8 mouse cellular contexts compared by ENCODE assay signal in genomic region chr4:139750926-139751325, GRCm38 (mm10).
"Had no signal": no experiment of that assay in that cellular context is flagged by ENCODE, and none has a peak within 500 bp of the region (broad histone marks: within the 10 kb centered on the region; RNA-seq: fewer than 3 reads in every experiment).

No protein-coding gene starts in this region.

- DNase-seq: liver, postnatal 0 days; lung, adult 2 months; lung, postnatal 14 days; lung, postnatal 36 days; right cerebral cortex, postnatal 14 days; thymus, adult 2 months; thymus, postnatal 25 days; thymus, postnatal 4 days had no signal
